Mouse (Mus musculus) CH12.LX (cell line): Measurements from ENCODE around the gene Pagr1a. TPM values are rescaled to one million over a fixed set of nuclear protein-coding genes. Genes with fewer than 3 reads are reported as not detected.

ENCODE experiments used
- DNase-seq: peaks from one replicate; pipeline ENCODE4 v3.0.0-alpha.2; 2013; ENCODE audit errors: extremely low read depth
- H3K27ac ChIP-seq: 2 replicates; pipeline ENCODE4 v1.5.1; 2012; ENCODE audit warnings: low read depth, mild to moderate bottlenecking, control low read depth, moderate library complexity; ENCODE audit not compliant: insufficient read depth
- H3K27me3 ChIP-seq: replicated peaks from 2 replicates; pipeline ENCODE3; 2012; ENCODE audit warnings: inconsistent platforms
- H3K36me3 ChIP-seq, 2 experiments: replicated peaks in 1 of 2; 2 replicates each; pipeline versions ENCODE3 to v1.6.1; 2012; ENCODE audit warnings: inconsistent platforms in 1 of 2, low read length in 1 of 2, mild to moderate bottlenecking in 1 of 2, mixed read lengths in 1 of 2, moderate library complexity in 1 of 2; ENCODE audit not compliant: control insufficient read depth in 1 of 2, insufficient read depth in 1 of 2
- H3K4me1 ChIP-seq, 2 experiments: 2 replicates each; pipeline ENCODE4 v1.6.1; 2012; ENCODE audit warnings: inconsistent platforms in 1 of 2, moderate library complexity in 1 of 2; ENCODE audit not compliant: insufficient read depth in 2 of 2, control insufficient read depth in 1 of 2
- H3K4me2 ChIP-seq: 2 replicates; pipeline ENCODE4 v1.6.1; 2012; ENCODE audit warnings: low read depth, mild to moderate bottlenecking, control low read depth; ENCODE audit not compliant: poor library complexity, insufficient read depth, severe bottlenecking
- H3K4me3 ChIP-seq, 3 experiments: fragments of 150-350 bp in 1 of 3; sonication (generic) in 1 of 3; replicated peaks in 1 of 3; 2 replicates each; pipeline versions ENCODE3 to v1.5.1; 2011 to 2012; ENCODE audit warnings: low read depth in 2 of 3, low read length in 2 of 3, mild to moderate bottlenecking in 2 of 3, moderate library complexity in 2 of 3, control low read depth in 1 of 3, improper control_type of control experiment in 1 of 3, inconsistent platforms in 1 of 3, mixed read lengths in 1 of 3; ENCODE audit not compliant: poor library complexity in 1 of 3
- H3K79me2 ChIP-seq: replicated peaks from 2 replicates; pipeline ENCODE4 v1.6.1; 2012; ENCODE audit warnings: mild to moderate bottlenecking, moderate library complexity; ENCODE audit not compliant: control insufficient read depth, poor library complexity, insufficient read depth, severe bottlenecking; ENCODE audit errors: extremely low read depth
- H3K9ac ChIP-seq: 2 replicates; pipeline ENCODE4 v1.6.1; 2012; ENCODE audit warnings: low read depth, mild to moderate bottlenecking, control low read depth, moderate library complexity; ENCODE audit not compliant: insufficient read depth
- H3K9me3 ChIP-seq: replicated peaks from 2 replicates; pipeline ENCODE3; 2012; ENCODE audit warnings: low read length, inconsistent platforms, mixed read lengths
- BHLHE40 ChIP-seq: IDR thresholded peaks from 2 replicates; pipeline ENCODE4 v1.6.1; 2011; ENCODE audit warnings: mild to moderate bottlenecking, low read depth, low read length, improper control_type of control experiment
- CHD1 ChIP-seq: IDR thresholded peaks from 2 replicates; pipeline ENCODE4 v1.6.1; 2012; ENCODE audit warnings: low read depth, low read length, improper control_type of control experiment, inconsistent platforms
- E2F4 ChIP-seq: IDR thresholded peaks from 2 replicates; pipeline ENCODE4 v1.6.1; 2011; ENCODE audit warnings: low read depth, low read length, improper control_type of control experiment; ENCODE audit not compliant: insufficient replicate concordance
- EP300 ChIP-seq: IDR thresholded peaks from 2 replicates; pipeline ENCODE4 v1.6.1; 2011; ENCODE audit warnings: low read length, improper control_type of control experiment
- ETS1 ChIP-seq: conservative IDR thresholded peaks from 2 replicates; pipeline ENCODE4 v1.6.1; 2012; ENCODE audit warnings: low read depth, mild to moderate bottlenecking, inconsistent platforms, low read length, improper control_type of control experiment, moderate library complexity
- HCFC1 ChIP-seq: IDR thresholded peaks from 2 replicates; pipeline ENCODE4 v1.6.1; 2012; ENCODE audit warnings: low read depth, mild to moderate bottlenecking, inconsistent platforms, low read length, improper control_type of control experiment
- IRF4 ChIP-seq: IDR thresholded peaks from 2 replicates; pipeline ENCODE4 v1.6.1; 2014; ENCODE audit warnings: low read depth, mild to moderate bottlenecking, inconsistent platforms, low read length, improper control_type of control experiment
- KAT2A ChIP-seq: IDR thresholded peaks from 2 replicates; pipeline ENCODE4 v1.6.1; 2012; ENCODE audit warnings: low read length, improper control_type of control experiment, inconsistent platforms; ENCODE audit not compliant: insufficient replicate concordance
- MAZ ChIP-seq: IDR thresholded peaks from 2 replicates; pipeline ENCODE4 v1.6.1; 2012; ENCODE audit warnings: low read depth, mild to moderate bottlenecking, inconsistent platforms, low read length, improper control_type of control experiment, moderate library complexity
- NRF1 ChIP-seq: IDR thresholded peaks from 2 replicates; pipeline ENCODE4 v1.6.1; 2014; ENCODE audit warnings: low read depth, mild to moderate bottlenecking, inconsistent platforms, low read length, improper control_type of control experiment, moderate library complexity
- RAD21 ChIP-seq: IDR thresholded peaks from 2 replicates; pipeline ENCODE4 v1.6.1; 2011; ENCODE audit warnings: low read depth, mild to moderate bottlenecking, low read length, improper control_type of control experiment, moderate library complexity
- RCOR1 ChIP-seq: conservative IDR thresholded peaks from 2 replicates; pipeline ENCODE4 v1.6.1; 2012; ENCODE audit warnings: low read depth, mild to moderate bottlenecking, inconsistent platforms, low read length, improper control_type of control experiment
- SIN3A ChIP-seq: IDR thresholded peaks from 2 replicates; pipeline ENCODE4 v1.6.1; 2012; ENCODE audit warnings: low read length, improper control_type of control experiment, inconsistent platforms
- SMC3 ChIP-seq: IDR thresholded peaks from 2 replicates; pipeline ENCODE4 v1.6.1; 2011; ENCODE audit warnings: low read depth, low read length, improper control_type of control experiment
- TBP ChIP-seq: conservative IDR thresholded peaks from 2 replicates; pipeline ENCODE4 v1.6.1; 2011; ENCODE audit warnings: low read depth, low read length, improper control_type of control experiment
- UBTF ChIP-seq: IDR thresholded peaks from 2 replicates; pipeline ENCODE4 v1.6.1; 2012; ENCODE audit warnings: low read depth, mild to moderate bottlenecking, inconsistent platforms, low read length, improper control_type of control experiment, moderate library complexity
- ZC3H11A ChIP-seq: IDR thresholded peaks from 2 replicates; pipeline ENCODE4 v1.6.1; 2012; ENCODE audit warnings: low read depth, mild to moderate bottlenecking, inconsistent platforms, low read length, improper control_type of control experiment
- dilution Hi-C: fragments of 300-500 bp; cut with MboI; formaldehyde crosslinking; loops from 2 replicates; pipeline ENCODE4 v1.14.3; 2020; ENCODE audit warnings: low sequenced_read_pairs; ENCODE audit not compliant: extremely low pct_unique_long_range_greater_than_20kb, extremely low pct_ligation_motif_present
- in situ Hi-C: fragments of 300-500 bp; cut with MboI; formaldehyde crosslinking; loops from 3 replicates; pipeline ENCODE4 v1.14.3; 2019; ENCODE audit warnings: low sequenced_read_pairs, low pct_ligation_motif_present, low pct_unique_long_range_greater_than_20kb, mixed read lengths
- polyA plus RNA-seq: library from polyadenylated mRNA; unstranded; fragments of >175 nt; gene quantifications from 2 replicates; pipeline ENCODE4 v1.2.1, GENCODE M21; 2012; ENCODE audit warnings: low read depth; ENCODE audit not compliant: insufficient read length
- total RNA-seq, 2 experiments: library from RNA; depleted of rRNA; stranded (reverse); fragments of 300-350 nt in 1 of 2; fragments of >200 nt in 1 of 2; gene quantifications; 2 replicates each; pipeline ENCODE4 v1.2.3; 2012 to 2014

Pagr1a gene
- total and polyA plus RNA-seq, 3 experiments: 12.0 to 69.4 (median 60.0) TPM

DNA sequence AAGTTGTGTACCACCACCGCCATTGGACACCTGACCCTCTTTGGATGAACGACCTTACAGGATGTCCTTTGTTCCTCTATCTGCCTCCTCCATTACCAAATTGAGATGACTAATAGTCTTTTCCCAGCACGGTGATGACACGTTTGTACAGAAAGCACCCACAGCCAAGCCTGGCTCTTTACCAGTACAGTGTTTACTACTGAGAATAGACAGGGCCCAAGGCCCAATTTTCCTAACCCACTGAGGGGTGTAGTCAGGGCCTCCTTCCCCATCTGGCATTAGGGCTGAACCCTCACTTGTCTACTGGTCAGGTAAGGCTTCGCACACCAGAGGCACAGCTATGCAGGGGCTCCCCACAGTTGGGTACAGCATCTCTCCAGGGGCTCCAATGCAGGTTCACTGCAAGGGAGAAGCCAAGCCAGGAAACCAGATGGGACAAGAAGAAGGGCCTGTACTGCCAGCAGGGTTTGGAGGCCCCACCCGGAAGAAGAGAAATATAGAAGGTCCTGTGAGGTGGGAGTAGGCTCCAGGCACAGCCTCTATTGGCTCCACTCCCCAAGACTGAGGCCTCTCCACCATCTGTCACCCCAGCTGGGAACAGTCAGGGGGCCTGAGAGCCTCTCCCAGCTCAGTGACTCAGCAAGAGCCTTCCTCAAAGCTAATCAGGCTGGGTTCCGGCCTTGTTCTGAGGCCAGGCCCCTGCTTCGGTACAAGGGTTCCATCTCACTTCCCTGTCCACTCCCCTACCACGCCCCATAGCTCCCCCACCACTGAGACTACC lies 8.7 kb downstream of the Pagr1a start (continued):
- TF ChIP-seq ETS1 (peak; percentile 59), CHD1 (no peak), EP300 (0 out of 2 replicates have a peak, but pooled peaks have one; percentile 39), MAZ (no peak), NRF1 (0 out of 2 replicates have a peak, but pooled peaks have one; percentile 11), HCFC1 (peak; percentile 42), ZC3H11A (no peak), KAT2A (0 out of 2 replicates have a peak, but pooled peaks have one; percentile 52), RAD21 (no peak), RCOR1 (no peak), E2F4 (no peak), TBP (0 out of 2 replicates have a peak, but pooled peaks have one; percentile 8)

- Histone ChIP-seq H3K27ac (no peak overlapping the region; the same call in 1 of the 2 replicates), H3K4me2 (no peak overlapping the region), H3K79me2 (no peaks in the 10 kb centered on the region; the same call in 1 of the 2 replicates), H3K4me3 (peak overlapping the region in 1 of 3 experiments; percentile 33)
- DNase-seq: no peak
- in situ Hi-C loops: no loop called here
- dilution Hi-C loops: no loop called here
- TF ChIP-seq SMC3: no peak
- no peak for TF ChIP-seq UBTF
- TF ChIP-seq IRF4: peak; percentile 30; the same call in 1 of the 2 replicates
- TF ChIP-seq SIN3A: no peak
- TF ChIP-seq EP300: no peak
- TF ChIP-seq BHLHE40: no peak
- TF ChIP-seq, all 38 proteins: peak for 1
- Histone ChIP-seq H3K9me3 (no peaks in the 10 kb centered on the region), H3K4me1 (peaks cover 22 to 79% of the 10 kb centered on the region in 2 experiments), H3K27me3 (no peaks in the 10 kb centered on the region), H3K9ac (0 out of 2 replicates have a peak overlapping the region, but pooled peaks have one; percentile 53), H3K36me3 (peaks cover 0 to 23% of the 10 kb centered on the region in 2 experiments)
These were observed 9.7 kb downstream of the Pagr1a start for GRCm38 (mm10) chr7:127007313-127008024.
